Mouse (Mus musculus): Measurements from ENCODE around the gene Tas2r134. TPM values are rescaled to one million over a fixed set of nuclear protein-coding genes. Genes with fewer than 3 reads are reported as not detected.

Tas2r134 gene
- polyA plus RNA-seq (2012; rRNA removed) = not detected in 2 replicates

GRCm38 (mm10) chr2:51627211-51627610 lies at the start of gene Tas2r134:
Tas2r134 (plus strand) TSS chr2:51627511.
- Histone ChIP-seq H3K36me3 (ENCODE audit: control insufficient read depth, insufficient read depth, low read length) (no peaks in the 10 kb centered on the region), H3K27ac (ENCODE audit: insufficient read depth, low read depth, low read length) (no peak within 1 kb of the TSS), H3K27me3 (replicated peaks; ENCODE audit: control insufficient read depth, insufficient read depth, low read length) (no peaks in the 10 kb centered on the region), H3K4me1 (ENCODE audit: control insufficient read depth, insufficient read depth, low read length) (no peaks in the 10 kb centered on the region), H3K4me3 (ENCODE audit: insufficient read depth, low read depth, low read length) (no peak within 1 kb of the TSS)
- 85% methylated on average over 4 of the region's 4 CpGs for WGBS
- DNase-seq = no peak
- TF ChIP-seq POLR2A (IDR thresholded peaks at IDR 0.05; ENCODE audit: low read depth, low read length) (no peak), CTCF (conservative IDR thresholded peaks at IDR 0.05; ENCODE audit: insufficient read depth, insufficient read length, low read depth, low read length) (no peak)

DNA sequence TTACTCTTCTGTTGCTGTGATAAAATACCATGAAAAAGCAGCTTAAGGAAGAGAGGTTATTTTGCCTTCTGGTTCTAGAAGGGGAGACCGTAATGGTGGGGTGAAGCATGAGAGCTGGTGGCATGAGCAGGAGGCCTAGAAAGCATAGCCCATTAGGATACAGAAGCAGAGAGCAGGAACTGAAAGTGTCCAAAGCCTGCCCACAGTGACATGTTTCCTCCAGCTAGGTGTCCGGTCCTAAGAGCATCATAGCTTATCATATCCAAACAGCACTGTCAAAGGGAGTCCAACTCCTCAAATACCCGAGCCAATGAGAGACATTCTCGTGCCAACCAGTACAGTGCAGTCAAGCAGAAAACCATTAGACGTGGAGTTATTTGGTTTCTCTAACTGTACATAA lies 47.5 kb upstream of the Tas2r134 start:
- no peak for DNase-seq
- no peak for TF ChIP-seq POLR2A (IDR thresholded peaks at IDR 0.05; ENCODE audit: low read depth, low read length)
- TF ChIP-seq CTCF (conservative IDR thresholded peaks at IDR 0.05; ENCODE audit: insufficient read depth, insufficient read length, low read depth, low read length) = no peak
- Histone ChIP-seq H3K27me3 (replicated peaks; ENCODE audit: control insufficient read depth, insufficient read depth, low read length) (no peaks in the 10 kb centered on the region), H3K36me3 (ENCODE audit: control insufficient read depth, insufficient read depth, low read length) (no peaks in the 10 kb centered on the region), H3K27ac (ENCODE audit: insufficient read depth, low read depth, low read length) (no peak overlapping the region), H3K4me1 (ENCODE audit: control insufficient read depth, insufficient read depth, low read length) (no peaks in the 10 kb centered on the region), H3K4me3 (ENCODE audit: insufficient read depth, low read depth, low read length) (no peak overlapping the region)
- 58% methylated on average over 5 of the region's 5 CpGs for WGBS

- H3K27me3 ChIP-seq (replicated peaks; ENCODE audit: control insufficient read depth, insufficient read depth, low read length) = no peaks in the 10 kb centered on the region
- no peak for DNase-seq
- H3K4me3 ChIP-seq (ENCODE audit: insufficient read depth, low read depth, low read length) = no peak overlapping the region
- TF ChIP-seq CTCF (conservative IDR thresholded peaks at IDR 0.05; ENCODE audit: insufficient read depth, insufficient read length, low read depth, low read length) (no peak), POLR2A (IDR thresholded peaks at IDR 0.05; ENCODE audit: low read depth, low read length) (no peak)
- no peak overlapping the region for H3K27ac ChIP-seq (ENCODE audit: insufficient read depth, low read depth, low read length)
- 88% methylated on average over 9 of the region's 9 CpGs for WGBS
- H3K4me1 ChIP-seq (ENCODE audit: control insufficient read depth, insufficient read depth, low read length) = no peaks in the 10 kb centered on the region
- H3K36me3 ChIP-seq (ENCODE audit: control insufficient read depth, insufficient read depth, low read length) = no peaks in the 10 kb centered on the region
Measured at GRCm38 (mm10) chr2:51584050-51585046, 43.0 kb upstream of the Tas2r134 start.

DNA sequence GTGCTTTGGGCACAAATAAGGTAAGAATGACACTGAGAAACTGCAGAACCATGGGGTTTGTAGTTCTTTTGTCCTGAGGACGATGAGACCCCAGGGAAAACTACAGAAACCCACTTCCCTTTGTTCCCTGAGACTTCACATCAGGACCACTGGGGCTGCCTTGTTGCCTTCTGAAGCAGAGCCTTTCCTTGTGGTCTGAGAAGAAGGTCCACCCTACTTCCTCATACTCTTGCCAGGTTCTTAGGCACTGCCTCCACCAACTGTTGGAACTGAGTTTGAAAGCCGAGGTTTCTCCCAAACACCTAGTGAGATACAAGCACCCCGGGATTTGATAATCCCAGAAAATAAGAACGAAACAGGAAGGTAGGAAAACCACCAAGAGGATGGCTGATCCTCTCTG lies 39.0 kb upstream of the Tas2r134 start:
- 92% methylated on average over 4 of the region's 4 CpGs for WGBS
- no peak for DNase-seq
- Histone ChIP-seq H3K27ac (ENCODE audit: insufficient read depth, low read depth, low read length) (no peak overlapping the region), H3K4me1 (ENCODE audit: control insufficient read depth, insufficient read depth, low read length) (no peaks in the 10 kb centered on the region), H3K36me3 (ENCODE audit: control insufficient read depth, insufficient read depth, low read length) (no peaks in the 10 kb centered on the region), H3K27me3 (replicated peaks; ENCODE audit: control insufficient read depth, insufficient read depth, low read length) (no peaks in the 10 kb centered on the region), H3K4me3 (ENCODE audit: insufficient read depth, low read depth, low read length) (no peak overlapping the region)
- no peak for TF ChIP-seq CTCF (conservative IDR thresholded peaks at IDR 0.05; ENCODE audit: insufficient read depth, insufficient read length, low read depth, low read length)
- TF ChIP-seq POLR2A (IDR thresholded peaks at IDR 0.05; ENCODE audit: low read depth, low read length) = no peak

- no peak for DNase-seq
- Histone ChIP-seq H3K36me3 (ENCODE audit: control insufficient read depth, insufficient read depth, low read length) (no peaks in the 10 kb centered on the region), H3K27me3 (replicated peaks; ENCODE audit: control insufficient read depth, insufficient read depth, low read length) (no peaks in the 10 kb centered on the region), H3K27ac (ENCODE audit: insufficient read depth, low read depth, low read length) (no peak overlapping the region), H3K4me1 (ENCODE audit: control insufficient read depth, insufficient read depth, low read length) (no peaks in the 10 kb centered on the region), H3K4me3 (ENCODE audit: insufficient read depth, low read depth, low read length) (no peak overlapping the region)
- WGBS = 81% methylated on average over 6 of the region's 6 CpGs
- TF ChIP-seq CTCF (conservative IDR thresholded peaks at IDR 0.05; ENCODE audit: insufficient read depth, insufficient read length, low read depth, low read length) = peak; percentile 59
- TF ChIP-seq POLR2A (IDR thresholded peaks at IDR 0.05; ENCODE audit: low read depth, low read length) = no peak
Measured at GRCm38 (mm10) chr2:51588895-51589294, 38.4 kb upstream of the Tas2r134 start.

- H3K27me3 ChIP-seq (replicated peaks; ENCODE audit: control insufficient read depth, insufficient read depth, low read length) = no peaks in the 10 kb centered on the region
- H3K4me1 ChIP-seq (ENCODE audit: control insufficient read depth, insufficient read depth, low read length) = no peaks in the 10 kb centered on the region
- WGBS = 73% methylated on average over 1 of the region's 1 CpGs
- H3K27ac ChIP-seq (ENCODE audit: insufficient read depth, low read depth, low read length) = no peak overlapping the region
- no peak for DNase-seq
- H3K36me3 ChIP-seq (ENCODE audit: control insufficient read depth, insufficient read depth, low read length) = no peaks in the 10 kb centered on the region
- TF ChIP-seq CTCF (conservative IDR thresholded peaks at IDR 0.05; ENCODE audit: insufficient read depth, insufficient read length, low read depth, low read length) (no peak), POLR2A (IDR thresholded peaks at IDR 0.05; ENCODE audit: low read depth, low read length) (no peak)
- H3K4me3 ChIP-seq (ENCODE audit: insufficient read depth, low read depth, low read length) = no peak overlapping the region
Measured at GRCm38 (mm10) chr2:51589627-51590026, 37.7 kb upstream of the Tas2r134 start.

DNA sequence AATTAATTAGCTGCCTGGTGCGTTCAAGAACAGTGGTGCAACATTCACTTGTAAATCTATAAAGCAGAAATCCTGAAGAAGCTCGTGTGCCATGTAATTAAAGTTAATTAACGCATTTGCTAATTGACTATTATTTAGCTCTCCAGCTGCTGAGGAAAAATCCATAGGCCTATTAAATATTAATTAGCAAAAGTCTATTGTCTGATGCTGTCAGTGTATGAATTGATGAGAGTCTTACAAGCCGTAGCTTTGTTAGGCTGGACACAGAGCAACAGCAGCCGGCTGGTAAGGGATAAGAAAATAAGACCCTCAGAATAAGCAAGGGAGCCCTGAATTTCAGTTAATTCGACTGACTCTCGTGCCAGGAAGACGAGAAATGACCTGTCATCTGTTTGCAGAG lies 37.0 kb upstream of the Tas2r134 start:
- TF ChIP-seq CTCF (conservative IDR thresholded peaks at IDR 0.05; ENCODE audit: insufficient read depth, insufficient read length, low read depth, low read length) (no peak), POLR2A (IDR thresholded peaks at IDR 0.05; ENCODE audit: low read depth, low read length) (no peak)
- Histone ChIP-seq H3K36me3 (ENCODE audit: control insufficient read depth, insufficient read depth, low read length) (no peaks in the 10 kb centered on the region), H3K4me3 (ENCODE audit: insufficient read depth, low read depth, low read length) (no peak overlapping the region), H3K4me1 (ENCODE audit: control insufficient read depth, insufficient read depth, low read length) (no peaks in the 10 kb centered on the region), H3K27ac (ENCODE audit: insufficient read depth, low read depth, low read length) (no peak overlapping the region), H3K27me3 (replicated peaks; ENCODE audit: control insufficient read depth, insufficient read depth, low read length) (no peaks in the 10 kb centered on the region)
- 81% methylated on average over 8 of the region's 8 CpGs for WGBS
- no peak for DNase-seq

All from kidney, adult 2 months (tissue).